Mouse (Mus musculus) left cerebral cortex, postnatal 4 days (tissue): ENCODE measurements around the gene Meis1. TPM values are rescaled to one million over a fixed set of nuclear protein-coding genes. Genes with fewer than 3 reads are reported as not detected.

Experiments
- DNase-seq: peaks from one replicate; pipeline ENCODE4 v3.0.0-alpha.2; 2022
- intact Hi-C: fragments of 180-260 bp; cut with DNase I; formaldehyde crosslinking; loops from one replicate; pipeline ENCODE4 v1.15.1; 2025
- total RNA-seq, 2 experiments: library from RNA; stranded (reverse); gene quantifications; 2 replicates each; pipeline ENCODE4 v1.2.3; 2021

Meis1 gene
- total RNA-seq, 2 experiments from 2014 or later = 9.1 to 9.7 TPM

DNA sequence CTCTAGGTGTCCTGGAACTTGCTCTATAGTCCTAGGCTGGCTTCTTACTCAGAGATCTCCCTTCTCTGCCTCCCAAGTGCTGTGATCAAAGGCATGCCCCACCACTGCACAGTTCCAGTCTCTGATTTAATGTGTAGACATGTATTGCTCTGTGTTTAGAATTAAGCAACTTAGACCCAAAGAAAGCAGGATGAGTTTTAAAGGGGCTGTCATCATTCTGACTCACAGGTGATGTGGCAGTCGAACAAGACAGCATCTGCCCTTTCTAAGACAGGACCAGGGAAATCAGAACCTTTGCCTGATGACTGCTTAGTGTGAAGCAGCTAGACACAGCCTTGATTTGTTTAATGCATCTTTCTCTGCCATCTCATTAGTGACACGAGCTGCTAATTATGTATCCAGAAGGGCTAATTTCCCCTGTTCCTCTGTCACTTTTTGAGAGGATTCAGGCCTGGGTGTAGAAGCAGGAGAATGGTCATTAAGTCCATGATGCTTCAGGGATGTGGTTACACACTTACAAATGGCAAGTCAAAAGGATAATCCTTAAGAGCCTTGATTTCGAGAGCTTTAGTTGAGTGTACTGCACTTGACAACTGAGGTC lies 99.5 kb downstream of the Meis1 start:
- no peak for DNase-seq
- intact Hi-C loops = no loop called here

DNA sequence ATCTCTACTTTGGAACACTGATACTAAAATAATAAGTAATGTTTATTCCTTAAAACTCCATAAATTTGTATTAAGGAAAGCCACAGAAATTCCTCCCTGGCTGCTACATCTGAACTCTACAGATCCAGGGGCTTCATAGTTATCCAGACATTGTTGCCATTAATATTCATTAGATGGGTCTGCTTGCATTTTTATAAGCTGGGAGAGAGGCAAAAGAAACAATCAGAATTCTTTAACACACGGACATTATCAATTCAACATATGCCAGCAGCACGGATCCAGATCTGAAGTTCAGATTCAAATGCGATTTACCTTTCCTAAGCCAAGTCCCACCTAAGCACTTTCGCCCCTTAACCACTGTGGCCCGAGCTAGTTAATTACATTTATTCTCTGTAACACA lies 100.9 kb downstream of the Meis1 start:
- intact Hi-C loops = no loop called here
- no peak for DNase-seq

DNA sequence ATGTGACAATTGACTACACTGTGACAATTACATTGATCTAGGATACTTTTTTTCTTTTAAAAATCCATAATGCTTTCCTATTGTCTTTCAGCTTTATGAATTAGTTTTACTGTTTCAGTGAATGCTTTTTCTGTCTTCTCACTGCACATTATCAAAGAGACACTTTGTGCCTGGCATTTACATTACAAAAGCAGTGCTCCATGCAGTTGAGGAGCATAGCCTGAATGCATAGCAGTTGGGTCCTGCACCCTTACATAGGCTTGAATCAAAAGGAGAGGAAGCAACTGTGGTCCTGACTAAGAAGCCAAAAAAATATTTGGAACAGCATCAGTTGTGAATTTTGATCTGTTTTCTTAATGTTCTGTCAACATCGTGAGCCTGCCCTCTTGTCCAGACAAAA lies 105.5 kb downstream of the Meis1 start:
- no peak for DNase-seq
- intact Hi-C loops = no loop called here

DNA sequence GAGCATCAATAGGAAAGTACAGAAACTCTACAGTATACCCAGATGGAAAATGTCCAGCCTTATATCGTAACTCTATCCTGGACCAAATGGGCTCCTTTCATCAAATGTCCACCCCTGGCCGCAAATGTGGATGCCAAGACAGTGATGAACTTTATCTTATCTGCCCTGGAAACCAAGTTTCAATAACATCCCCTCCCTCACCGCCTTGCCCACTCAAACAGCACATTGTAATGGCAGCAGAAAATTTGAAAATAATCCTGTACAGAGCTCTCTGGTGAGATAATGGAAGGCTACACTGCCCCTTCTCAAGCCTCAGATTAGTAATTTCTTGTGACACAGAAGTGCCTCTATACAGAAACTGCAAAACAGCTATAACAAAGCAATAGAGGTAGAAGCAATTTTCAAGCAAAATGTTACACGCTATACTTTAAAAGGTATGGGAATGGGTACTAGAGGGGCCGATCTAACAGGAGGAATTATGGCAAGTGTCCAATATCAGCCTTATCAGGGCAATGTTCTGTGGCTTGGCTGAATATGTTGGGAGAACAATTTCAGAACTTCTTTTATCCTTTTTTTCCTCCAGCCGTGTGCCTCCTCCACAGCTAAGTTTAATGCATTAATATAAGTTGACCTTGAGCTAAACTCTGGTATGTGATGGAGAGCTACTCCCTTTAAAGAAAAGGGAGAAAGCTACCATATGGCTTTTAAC lies 106.3 kb downstream of the Meis1 start:
- intact Hi-C loops = no loop called here
- DNase-seq = no peak

DNA sequence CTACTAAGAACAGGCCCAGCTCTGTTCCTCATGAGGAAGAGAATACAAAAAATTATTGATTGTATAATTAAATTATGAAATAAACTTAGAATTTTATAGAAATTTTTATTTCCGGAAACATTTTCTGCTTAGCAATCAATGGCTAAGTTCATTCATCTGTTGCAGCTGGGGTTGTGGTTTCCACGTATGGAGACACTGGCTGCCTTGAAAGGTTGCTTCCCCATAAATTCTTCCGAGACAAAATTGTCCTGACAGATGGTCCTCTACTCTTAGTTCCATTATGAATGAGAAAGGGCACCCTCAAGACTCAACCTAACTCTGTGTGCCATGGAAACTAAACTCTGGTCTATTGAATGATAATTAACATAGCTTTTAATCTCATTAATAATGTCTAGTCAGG lies 111.9 kb downstream of the Meis1 start:
- intact Hi-C loops = no loop called here

DNA sequence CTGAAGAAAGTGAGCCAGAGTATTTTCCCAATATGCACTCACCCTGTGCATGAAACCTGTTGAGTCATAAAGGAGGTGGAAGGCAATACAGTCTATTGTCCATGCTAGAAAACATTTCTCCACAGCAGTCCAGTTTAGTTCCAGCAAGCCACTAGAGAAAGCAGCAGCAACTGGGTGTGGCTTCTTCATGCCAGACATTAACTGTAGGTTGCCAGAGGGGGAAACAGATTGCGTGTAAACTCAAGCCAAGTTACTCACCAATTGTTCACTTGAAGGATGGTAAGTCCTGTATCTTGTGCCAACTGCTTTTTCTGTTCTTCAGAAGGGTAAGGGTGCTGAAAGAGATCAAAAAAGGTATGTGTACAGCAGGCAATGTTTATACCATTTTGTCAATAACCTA lies 113.4 kb downstream of the Meis1 start:
- DNase-seq = no peak
- intact Hi-C loops = no loop called here

More for the DNA sequence above, 111.9 kb downstream of the Meis1 start:
- no peak for DNase-seq

DNA sequence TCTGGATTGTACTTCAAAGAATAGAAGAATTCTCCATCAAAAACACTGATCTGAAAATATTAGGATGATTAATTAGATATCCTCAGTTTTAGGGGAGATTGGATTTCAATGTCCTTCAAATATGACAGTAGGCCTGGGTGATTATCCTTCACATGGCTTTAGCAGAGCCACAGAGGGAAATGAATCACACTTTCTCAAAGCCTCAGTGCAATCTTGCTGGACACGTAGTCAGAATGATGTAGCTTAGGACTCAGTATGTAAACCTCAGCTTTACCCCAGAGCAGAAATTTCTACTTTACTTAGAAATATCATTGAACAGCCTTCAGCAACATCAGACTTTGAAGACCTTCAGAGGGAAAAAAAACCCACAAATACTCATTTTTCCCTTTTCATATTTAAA lies 113.9 kb downstream of the Meis1 start:
- intact Hi-C loops = no loop called here
- no peak for DNase-seq

DNA sequence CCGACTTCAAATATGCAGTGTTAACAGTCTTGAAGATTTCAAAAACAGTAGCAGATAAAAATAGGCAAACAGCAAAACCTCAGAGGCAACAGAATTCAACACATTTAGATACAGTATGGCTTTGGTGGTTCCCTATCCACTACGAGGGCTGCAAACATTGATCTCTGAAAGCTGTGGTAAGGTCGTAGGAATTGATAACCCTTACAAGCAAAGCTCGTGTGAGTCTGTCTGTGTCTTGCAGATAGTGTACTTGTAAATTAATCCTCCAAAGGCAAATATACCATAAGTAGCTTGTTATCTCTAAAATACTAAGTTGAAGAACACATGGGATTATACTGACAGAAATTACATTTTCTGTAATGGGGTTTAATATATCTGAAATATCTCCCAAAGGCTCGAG lies 114.5 kb downstream of the Meis1 start:
- intact Hi-C loops = no loop called here
- DNase-seq = no peak

DNA sequence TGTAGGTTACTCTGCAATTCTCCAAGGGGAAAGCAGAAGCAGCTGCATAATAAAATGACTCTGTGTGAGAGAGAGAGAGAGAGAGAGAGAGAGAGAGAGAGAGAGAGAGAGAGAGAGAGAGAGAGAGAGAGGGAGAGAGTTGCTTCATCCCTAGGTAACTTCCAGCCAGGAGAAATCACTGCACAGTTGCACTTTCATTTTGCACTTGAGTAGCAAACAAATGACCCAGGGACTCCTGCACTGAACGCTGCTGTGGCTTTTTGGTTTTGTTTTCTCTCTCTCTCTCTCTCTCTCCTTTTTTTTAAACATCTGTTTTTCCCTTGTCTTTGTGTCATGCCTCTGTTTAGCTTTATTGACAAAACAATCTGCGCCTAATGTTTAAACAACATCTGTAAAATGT lies 118.3 kb downstream of the Meis1 start:
- no peak for DNase-seq
- intact Hi-C loops = no loop called here

DNA sequence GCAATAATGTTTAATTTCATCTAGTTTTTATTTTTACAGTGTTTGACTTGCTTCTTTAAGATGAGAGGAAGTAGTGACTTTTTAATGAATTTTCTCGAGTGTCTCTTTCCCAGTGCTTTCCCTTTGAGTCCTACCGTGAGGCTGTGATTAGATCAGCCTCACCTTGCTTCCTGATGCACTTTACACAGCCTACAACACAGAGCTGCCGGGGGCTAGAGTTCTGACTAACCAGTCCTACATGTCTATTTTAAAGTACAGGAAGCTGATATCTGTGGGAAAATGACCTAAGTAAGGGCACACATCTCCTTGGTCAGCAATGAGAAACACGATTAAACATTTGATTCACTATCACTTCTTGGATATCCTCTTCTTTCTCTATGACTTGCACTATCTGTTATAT lies 119.9 kb downstream of the Meis1 start:
- no peak for DNase-seq
- intact Hi-C loops = no loop called here

DNA sequence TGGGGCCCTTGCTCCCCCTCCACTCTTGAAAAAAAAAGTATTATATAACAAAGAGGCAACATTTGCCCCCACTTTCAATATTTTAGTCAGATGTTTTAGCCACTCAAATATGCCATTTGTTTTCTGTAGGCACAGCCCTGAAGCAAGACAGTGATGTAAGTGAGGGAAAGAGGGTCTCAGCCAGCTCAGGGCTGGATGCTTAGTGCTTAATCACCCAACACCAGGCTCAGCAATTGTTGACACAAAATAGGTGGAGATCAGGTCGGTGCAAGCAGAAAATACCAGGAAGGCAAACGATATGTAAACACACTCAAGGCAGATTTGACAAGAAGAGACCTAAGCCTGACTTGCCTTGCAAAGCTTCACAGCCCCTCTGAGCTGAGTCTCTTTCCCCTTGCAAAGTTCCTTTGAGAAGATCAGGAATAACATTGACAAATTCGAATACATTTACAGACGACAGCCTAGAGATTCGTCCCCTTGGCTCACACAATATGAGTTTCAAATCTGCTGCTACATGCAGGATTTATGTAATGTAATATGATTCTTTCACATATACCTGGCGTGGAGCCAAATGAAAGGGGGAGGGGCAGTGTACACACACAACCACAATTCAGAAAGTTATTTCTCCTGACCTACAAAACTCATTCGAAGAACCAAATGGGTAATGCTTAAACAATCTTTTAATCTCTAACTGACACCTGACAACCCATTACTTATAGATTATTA lies 120.7 kb downstream of the Meis1 start:
- DNase-seq = no peak
- intact Hi-C loops = no loop called here

DNA sequence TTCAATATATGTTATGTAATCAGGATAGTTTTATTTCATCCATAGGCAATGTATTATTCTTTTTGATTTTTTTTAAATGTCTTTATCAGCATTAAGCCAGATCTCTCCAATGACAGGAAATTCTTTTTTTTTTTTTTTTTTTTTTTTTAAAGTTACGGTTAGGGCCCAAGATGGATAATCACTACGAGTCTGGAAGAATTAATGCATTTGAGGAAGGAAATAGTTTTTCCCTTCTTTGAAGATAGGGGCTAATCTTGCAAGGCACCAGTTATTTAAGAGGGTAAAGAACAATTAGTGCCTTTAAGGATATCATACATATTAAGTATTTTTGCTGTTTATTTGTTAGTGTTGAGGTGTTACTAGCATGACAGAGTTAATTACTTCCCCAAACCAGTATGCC lies 121.5 kb downstream of the Meis1 start:
- intact Hi-C loops = no loop called here
- no peak for DNase-seq

DNA sequence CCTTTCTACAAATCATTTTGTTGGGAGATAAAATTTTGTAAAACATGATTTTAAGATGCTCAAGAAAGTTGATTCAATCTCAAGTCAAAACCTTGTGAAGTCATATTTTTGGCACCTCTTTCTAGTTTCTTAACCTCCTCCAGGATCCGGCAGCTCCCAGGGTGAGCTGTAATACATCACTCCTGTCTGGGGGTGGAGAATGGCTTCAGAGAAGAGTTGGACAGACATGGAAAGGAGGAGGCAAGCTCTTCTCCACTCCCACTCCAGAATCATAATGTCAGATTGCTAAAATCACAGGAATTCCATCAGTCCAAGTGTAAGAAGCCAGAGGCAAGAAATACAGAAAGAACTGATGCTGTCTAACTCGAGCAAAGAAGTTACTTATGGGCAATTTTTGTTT lies 126.3 kb downstream of the Meis1 start:
- DNase-seq = no peak
- intact Hi-C loops = no loop called here

DNA sequence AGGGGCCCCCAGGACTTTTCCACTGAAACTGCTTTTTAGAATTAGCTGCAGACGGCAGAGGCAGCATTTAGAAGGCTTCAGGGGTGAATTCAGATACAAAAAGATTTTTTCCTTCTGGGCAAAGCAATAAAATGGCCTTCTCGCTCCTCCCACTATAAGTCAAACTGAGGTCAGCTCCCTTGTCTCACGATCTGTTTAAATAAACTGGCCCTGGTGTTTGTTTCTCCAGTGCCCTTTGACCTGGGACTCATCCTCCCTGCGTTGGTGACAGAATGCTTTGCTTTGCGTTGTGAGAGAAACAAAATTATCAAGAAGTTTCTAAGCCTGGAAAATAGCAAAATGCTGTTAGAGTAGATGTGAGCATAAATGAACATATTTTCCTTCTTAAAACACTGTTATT lies 129.6 kb downstream of the Meis1 start:
- no peak for DNase-seq
- intact Hi-C loops = no loop called here

DNA sequence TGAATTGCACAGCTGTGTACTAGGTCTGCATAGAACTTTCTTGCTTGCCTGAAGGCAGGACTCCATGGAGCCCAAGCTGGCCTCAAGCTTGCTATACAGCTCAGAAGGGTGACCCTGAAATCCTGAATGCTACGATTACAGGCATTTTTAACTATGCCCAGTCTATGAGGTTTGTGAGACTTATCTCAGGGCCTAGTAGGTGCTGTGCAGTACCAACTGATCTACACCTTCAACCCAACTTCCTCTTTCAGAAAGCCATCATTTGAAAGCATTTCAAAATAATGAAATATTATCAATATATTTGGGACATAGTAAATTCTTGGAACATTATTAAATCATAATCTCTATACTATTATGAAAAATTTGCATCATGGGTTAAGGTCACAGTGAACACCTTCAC lies 130.1 kb downstream of the Meis1 start:
- DNase-seq = no peak
- intact Hi-C loops = no loop called here

DNA sequence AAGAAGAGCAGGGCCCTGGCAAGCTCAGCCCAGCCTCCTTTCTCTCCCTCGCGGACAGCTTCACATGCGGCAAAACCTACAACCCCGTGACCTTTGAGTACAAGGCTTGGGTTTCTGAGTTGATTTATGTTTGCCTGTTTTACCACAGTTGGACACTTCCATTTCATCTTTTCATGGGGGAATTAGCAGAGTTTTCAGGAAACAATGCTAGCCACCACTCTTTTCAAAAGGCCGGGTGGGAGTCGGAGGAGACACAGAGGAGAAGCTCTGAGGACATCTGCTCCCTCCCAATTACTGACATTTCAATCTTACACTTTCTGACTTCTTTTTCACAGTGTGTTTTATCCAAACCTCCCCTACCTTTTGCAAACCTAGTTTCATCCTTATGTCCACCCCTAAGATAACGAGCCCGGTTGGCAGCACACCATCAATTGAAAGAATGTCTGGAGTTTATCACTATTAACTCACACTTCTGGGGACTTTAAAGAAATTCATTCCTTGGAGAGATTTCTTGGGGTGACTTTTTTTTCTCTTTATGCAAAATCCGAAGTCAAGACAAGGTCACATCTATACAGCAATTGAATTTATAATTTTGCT lies 133.0 kb downstream of the Meis1 start:
- DNase-seq = no peak
- intact Hi-C loops = no loop called here

DNA sequence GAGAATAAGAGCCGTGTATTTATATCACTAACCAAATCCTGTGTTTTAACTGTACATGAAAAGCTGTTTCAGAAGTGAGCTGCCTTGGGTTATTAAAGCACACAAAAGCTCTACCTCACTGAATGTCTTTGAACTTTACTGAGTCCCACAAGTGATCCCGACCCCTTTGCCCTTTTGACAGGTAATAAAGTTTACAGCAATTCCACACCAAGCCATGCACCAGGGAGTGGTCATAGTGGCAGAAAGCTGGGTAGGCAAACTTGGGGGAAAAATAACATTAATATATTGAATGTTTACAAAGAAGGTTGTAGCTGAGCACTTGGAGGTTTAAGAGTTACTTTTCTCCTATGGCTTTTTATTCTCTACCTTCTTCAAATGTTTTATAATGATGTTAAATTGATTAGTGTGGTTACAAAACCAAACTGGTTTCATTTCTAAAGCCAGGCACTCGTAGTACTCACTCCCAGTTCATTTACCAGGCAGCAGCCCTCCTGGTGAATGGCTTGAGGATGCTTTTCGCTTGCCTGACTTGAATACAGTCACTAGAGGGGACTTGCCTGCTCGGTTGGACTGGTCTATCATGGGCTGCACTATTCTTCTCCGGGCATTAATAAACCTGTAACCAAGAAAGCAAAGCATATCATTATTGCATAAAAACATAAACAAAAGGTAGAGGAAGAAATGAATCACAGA lies 133.6 kb downstream of the Meis1 start:
- intact Hi-C loops = no loop called here
- DNase-seq = no peak

DNA sequence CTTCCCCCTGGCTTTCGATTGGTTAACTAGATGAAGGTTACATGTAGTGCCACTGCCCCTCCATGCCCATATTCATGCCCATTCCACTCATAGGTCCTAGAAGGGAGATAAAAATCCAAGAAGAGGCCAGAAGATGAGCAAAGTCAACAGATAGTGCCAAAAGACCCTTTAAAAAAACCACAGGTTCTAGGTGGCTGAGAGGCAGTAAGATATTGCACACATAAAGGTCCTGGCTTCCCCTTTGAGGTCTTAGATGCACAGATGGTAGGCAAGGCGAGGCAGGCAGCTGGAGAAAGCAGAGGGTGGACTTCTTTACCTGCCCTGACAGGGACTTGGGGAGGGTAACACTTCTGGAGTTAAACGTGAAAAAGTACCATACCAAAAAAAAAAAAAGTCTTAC lies 134.8 kb downstream of the Meis1 start:
- no peak for DNase-seq
- intact Hi-C loops = no loop called here

DNA sequence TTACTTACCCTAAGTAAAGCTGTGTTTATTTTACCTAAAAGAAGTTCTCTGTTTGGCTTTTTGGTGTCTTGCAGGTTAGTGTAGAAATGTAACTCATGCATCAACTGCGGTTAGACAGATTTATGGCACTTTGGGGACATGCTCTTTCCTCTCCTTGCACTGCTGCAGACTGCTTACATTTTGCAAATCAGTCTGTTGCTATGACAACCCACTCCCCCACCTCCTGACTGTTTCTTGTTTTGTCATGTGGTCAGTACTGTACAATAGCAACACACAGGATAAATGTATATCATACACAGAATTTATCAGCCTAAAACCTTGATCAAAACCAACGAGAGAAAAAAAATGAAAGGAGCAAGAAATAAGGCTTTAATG lies 135.3 kb downstream of the Meis1 start:
- intact Hi-C loops = no loop called here
- no peak for DNase-seq

DNA sequence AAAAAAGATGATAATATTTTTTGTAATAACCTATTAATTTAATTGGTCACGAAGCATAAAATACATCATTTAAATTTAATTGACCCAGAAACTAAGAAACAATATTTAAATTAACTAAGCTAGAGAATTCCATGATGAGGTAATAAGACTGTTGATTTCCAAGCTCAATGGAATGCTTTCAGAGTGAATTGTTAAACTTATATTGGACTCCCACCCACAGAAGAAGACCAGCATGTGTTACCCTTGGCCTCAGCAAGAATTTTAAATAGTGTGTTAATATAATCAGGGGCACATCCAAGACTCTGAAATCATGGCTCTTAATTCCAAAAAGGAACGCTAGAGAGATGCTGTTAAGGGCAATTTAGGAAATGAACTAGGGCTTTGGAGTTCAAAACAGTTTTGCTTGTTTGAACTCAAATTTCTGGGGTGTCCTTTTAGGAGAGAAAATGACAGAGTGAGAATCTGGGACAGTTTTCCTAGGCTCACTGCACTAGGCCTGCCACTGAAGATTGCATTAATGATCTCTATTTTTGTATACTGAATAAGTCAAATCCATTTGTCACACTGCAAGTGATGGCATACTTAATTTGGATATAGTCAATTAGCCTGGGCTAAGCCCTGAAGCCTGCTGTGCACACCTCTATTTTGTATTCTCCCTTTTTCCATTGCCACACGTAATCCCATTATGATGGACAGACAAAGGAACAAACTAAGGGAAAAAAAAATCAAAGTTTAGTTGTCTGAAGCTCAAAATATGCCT lies 135.9 kb downstream of the Meis1 start:
- no peak for DNase-seq
- intact Hi-C loops = no loop called here

DNA sequence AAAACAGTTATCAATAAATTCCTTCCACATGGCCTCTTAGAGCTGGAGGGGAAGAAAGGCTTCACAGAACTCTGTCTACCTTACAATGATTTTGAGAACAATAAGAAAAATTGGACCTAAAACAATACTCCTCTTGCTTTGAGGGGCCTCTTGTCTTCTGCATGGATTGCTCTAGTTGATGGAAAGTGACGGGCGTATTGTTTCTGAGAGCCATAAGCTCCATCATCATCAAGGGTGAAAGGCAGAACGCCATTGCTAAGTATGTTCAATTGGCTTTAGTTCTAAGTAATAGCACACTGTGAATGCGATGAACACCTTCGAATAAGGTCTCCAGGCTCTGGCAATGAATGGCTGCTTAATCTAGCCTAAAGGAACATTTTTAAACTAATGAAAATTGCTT lies 136.5 kb downstream of the Meis1 start:
- intact Hi-C loops = no loop called here
- DNase-seq = no peak
